Mouse (Mus musculus) cerebellum, adult 2 months (tissue): ENCODE measurements around the gene Erv3.

Experiments
- CTCF ChIP-seq: fragments of 200-500 bp; IDR thresholded peaks from 2 replicates; pipeline ENCODE4 v1.5.1; 2011; ENCODE audit warnings: low read depth, mild to moderate bottlenecking, control low read depth, low read length, moderate library complexity, borderline replicate concordance; ENCODE audit not compliant: insufficient read depth
- POLR2A ChIP-seq: fragments of 200-500 bp; IDR thresholded peaks from 2 replicates; pipeline ENCODE4 v1.6.1; 2011; ENCODE audit warnings: low read length, control low read depth, borderline replicate concordance; ENCODE audit not compliant: insufficient read depth

DNA sequence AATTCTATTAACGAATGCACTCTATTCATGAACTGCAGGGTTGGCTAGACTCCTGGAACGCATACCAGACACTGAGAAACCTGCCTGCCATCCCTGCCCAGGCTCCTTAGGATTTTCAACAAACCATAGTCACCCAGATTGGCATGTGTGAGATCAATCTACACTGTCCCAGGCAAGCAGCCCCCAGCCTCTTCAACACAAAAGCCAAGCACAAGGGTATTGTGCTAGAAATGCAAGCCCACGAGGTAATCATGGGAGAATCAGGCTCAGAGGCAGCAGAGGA, 37.9 kb downstream of the Erv3 start:
- no peak for TF ChIP-seq CTCF
- TF ChIP-seq POLR2A: no peak
